Mouse (Mus musculus) right cerebral cortex, postnatal 14 days (tissue): Measurements from ENCODE around the gene Lpcat4.

Source experiments
- DNase-seq: peaks from one replicate; pipeline ENCODE4 v3.0.0; 2022

The Lpcat4 gene

DNA sequence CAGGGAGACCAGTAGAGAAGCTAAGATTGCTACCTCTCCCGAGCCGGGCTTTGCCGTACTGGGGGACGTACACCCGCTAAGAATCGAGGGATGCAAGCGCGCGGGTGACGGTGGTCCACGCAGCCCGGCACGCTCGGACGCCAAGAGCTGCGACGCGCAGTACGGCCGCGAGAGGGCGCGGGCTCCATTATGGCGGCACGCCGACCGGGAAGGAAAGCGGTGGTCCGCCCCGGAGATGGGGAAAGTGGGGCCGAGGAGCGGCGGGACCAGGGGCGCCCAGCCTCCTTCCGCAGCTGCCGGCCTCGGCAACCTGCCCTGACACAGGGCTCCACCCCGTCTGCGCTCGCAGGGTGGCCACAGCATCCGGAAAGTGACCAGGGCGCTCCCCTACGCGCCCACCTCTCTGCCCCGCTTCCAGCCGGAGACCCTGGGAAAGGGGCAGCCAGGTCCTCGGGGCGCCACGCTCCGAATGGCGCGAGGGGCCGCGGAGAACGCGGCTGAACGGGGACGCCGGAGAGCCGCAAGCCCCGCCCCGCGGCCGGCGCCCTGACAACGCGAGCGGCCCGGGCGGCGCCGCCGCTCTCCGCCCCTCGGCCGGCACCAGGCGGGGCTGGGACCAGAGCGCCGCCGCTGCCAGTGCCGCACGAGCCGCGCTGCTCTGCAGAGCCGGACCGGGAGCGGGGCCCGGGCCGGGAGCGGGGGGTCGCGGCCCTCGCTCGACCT lies at the start of gene Lpcat4:
Lpcat4 (plus strand) TSS at position 257 of the 723 bp plus-strand sequence.
- DNase-seq: peak; percentile 94

DNA sequence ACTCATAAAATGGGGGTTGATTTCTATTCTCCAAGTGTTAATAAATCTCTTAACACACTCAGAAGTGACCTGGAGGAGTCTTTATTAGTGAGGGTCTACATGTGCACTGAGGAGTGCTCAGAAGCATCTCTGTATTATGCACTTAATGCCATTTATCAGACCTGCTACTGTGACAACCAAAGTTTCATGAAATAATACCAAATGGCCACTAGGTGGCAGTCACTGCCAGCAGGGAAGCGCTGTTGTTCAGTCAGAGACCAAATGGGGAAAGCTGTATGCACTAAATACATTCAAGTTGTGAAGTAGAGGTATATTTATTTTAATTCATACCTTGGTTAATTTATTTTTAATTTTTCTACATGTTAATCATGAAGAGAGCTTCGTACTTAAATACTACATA lies 42.4 kb upstream of the Lpcat4 start:
- peak; percentile 10 for DNase-seq

DNA sequence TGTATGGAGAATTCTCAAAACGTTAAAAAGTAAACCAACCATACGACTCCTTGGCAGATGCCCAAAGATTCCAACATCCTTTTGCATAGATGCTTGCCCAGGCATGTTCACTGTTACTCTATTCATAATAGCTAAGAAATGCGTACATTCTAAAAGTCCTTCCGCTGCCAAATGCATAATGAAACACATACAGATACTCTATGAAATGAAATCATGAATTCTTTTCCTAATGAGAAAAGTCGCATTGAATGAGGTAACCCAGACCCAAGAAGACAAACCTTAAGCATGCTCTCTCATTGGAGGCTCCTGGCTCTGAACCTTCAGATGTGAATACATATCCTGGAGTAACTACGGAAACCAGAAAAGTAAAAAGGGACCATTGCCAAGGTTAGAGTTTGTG lies 36.2 kb upstream of the Lpcat4 start:
- DNase-seq: no peak

DNA sequence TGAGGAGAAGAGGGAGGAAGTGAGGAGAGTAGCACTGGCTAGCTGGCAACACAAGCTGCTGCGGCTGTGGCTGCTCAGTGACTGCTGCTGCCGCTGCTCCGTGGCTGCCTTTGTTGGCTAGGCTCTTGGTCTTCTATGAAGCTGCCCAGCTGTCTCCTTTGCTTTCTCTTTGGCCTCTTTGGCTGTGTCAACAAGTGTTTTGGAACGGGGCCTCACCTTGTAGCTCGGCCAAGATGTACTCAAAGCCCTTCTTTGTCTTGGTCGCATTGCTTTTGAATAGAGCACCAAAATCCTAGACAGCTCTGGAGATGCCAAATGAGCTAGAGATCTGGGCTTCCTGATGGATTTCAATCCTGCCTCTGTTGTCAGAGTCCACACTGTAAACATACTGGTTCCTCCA lies 29.1 kb upstream of the Lpcat4 start:
- DNase-seq: peak; percentile 42

DNA sequence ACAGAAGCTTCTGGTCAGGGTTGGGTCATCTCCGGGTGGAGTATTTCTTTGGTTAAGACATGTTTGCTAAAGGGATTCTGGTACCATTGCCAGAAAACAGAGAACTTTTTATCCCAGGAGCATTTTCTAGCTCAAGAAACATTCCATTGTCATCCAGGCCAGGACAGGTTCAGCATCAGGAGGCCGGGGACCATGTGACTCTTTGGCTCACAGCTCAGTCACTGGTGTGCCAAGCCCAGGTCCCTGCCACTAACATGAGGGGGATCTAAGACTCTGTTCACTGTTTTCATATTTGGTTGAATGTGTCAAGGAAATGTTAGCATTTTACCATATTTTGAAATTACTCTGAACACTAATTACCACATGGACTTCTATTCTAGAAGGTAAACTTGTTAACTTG lies 28.6 kb upstream of the Lpcat4 start:
- DNase-seq: no peak

DNA sequence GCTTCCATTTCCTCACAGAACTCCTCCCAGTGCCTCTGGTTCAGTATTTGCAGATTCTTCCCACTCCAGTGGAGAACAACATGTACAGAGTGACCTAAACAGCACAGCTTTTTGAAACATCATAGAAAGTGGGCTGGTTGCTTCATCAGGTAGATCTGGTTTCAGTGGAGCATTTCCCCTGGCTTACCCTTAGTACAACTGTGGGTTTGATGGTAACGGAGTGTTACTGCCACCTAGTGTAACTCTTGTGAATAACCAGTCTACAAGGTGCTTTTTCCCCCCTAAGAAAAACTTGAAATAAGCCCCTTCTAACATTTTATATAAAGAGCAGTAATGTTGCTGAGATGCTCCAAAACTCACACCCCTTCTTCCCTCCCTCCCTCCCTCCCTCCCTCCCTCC lies 23.3 kb upstream of the Lpcat4 start:
- DNase-seq: no peak

DNA sequence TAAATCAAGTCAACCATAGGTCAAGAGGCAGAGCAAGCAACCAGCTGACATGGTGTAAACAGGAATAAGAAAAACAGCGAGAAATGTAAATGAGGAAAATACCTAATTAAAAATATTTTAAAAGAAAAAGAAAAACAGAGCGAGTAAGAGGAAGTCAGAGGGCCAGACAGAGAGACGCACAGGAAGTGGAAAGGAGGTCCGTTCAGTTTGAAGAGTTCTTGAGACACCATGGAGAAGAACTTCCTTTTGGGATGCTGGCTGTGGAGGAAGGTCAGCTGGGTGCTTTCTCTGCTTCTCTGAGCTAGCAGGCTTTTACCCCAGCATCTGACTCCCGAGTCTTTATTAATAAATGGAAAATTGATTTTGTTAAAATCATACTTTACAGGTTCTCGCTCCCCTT lies 21.7 kb upstream of the Lpcat4 start:
- no peak for DNase-seq

DNA sequence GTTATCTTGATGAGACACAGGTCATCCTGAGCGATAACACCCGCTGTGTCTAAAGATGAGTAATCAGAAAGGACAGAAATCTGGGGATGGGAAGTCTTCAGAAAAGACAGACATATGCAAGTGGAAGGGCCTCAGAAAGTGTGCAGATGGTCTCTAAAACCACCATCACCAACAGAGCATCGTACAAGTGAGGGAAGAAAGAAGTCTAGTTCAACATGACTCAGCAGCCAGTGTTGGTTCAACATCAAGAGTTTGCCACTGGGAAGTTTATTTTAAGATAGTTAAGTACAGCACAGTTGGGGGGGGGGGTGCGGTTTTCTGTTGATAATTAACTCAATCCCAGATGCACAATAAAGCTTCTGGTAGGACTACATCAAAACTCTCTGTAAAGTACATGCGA lies 18.4 kb upstream of the Lpcat4 start:
- DNase-seq: no peak

DNA sequence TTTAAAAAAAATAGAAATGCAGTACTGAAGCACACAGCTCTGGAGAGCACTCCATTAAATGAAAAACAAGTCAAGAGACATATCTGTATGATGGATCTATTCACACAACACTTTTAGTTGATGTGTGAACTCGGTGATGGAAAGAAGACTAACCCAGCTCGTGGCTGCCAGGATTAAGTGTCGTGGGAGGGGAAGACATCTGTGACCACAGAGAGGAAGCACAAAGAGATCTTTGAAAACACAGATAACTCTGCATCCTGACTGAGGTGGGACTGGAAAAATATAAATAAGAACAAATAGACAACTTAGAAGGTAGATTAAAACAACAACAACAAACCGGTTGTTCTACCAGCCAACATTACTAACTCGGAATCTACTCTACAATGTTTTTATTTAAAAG lies 16.7 kb upstream of the Lpcat4 start:
- DNase-seq: no peak

DNA sequence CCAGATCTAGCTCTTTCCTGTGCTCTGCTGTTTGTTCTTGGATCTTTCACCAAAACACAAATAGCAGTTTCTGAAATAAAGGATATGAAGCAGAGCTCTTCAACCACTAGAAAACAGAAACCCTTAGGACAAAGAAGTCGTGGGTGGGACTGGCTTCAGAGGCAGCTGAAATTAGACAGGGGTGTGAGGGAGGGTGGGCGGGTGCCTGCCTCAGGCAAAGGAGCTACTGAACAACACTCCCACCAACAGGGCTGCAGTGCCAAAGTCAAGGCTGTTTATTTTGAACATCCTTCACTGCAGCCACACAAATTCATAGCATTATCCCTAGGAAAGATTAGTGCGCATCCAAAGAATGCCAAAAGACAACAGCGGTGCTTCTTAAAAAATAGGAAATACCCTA lies 14.9 kb upstream of the Lpcat4 start:
- DNase-seq: no peak

DNA sequence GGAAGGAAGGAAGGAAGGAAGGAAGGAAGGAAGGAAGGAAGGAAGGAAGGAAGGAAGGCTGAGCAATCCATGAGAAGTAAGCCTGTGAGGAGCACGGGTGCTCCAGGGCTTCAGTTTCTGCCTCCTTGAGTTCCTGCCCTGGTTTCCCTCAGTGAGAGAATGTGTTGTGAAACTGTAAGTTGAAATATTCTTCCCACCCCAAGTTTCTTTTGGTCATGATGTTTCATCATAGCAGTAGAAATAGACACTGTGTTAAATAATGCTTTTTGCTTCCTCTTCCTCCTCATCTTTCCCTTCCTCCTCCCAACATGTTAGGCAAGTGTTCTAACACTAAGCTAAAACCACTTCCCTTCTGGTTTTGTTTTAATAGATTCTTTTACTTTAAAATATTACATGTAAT lies 6.6 kb upstream of the Lpcat4 start:
- DNase-seq: no peak

DNA sequence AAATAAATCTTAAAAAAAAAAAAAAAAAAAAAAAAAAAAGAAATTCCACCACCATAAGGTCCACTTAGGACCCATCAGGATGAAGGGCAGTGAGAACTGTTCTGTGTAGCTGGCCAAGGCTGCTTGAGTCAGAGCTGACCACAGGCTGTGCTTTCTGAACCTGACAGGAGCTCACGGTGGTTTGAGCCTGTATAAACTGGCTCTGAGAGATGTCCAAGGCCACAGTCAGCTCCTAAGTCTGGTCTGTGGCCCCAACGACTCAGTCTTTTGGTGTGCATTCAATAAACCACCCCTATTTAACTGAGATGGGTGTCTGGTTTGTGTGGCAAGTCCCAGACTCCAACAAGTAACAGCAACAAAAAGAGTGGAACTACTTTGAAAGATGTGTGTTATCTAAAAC lies 2.6 kb upstream of the Lpcat4 start:
- DNase-seq: no peak

DNA sequence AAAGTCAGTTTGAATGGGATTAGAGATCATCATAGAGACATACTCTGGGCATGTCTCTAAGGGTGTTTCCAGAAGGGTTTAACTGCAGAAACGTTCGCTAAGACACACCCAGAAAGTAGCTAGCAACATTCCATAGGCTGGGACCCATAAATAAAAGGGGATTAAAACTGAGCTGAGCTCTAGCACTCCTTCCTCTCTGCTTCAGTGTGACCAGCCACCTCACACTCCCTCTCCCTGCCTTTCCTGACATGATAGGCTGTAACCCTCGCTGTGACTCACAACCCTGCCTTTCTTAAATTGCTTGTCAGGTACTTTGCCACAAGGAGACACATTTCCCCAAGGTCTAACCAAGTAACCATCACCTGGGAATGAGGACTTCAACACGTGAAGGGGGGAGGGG lies 1.3 kb upstream of the Lpcat4 start:
- no peak for DNase-seq

DNA sequence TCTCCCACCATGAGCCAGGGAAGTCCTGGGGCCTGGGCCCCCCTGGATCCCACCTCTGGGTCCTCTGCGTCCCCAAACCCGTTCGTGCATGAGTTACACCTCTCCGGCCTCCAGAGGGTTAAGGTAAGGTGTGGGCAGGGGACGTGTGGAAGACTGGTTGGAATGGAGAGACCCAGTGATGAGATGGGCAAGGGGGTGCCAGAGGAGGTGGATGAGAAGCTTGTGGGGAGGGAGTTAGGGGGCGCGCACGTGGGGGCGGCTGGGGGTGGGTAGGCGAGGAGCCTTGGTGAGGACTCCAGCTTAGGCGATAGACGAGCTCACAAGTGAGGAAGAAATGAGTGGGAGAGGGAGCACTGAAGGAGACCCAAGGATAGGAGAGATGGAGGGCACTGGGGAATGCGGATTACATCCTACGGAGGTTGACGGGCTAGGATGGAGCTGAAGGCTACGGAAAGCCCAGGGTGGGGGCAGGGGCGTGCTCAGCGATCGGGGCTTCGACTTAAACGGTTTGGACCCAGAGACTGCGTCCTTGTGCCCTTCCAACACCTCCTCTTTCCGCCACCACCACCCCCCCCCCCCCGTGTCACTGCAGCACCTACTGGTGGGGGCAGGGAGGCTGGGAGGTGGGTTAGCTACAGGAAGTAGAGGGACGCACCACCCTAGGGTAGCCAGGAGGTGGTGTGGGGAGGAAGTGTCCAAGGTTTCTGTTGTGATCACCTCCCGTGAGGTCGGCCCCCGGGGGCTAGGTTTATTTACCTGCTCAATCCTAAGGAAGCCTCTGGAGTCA lies 860 bp downstream of the Lpcat4 start:
- peak; percentile 51 for DNase-seq

DNA sequence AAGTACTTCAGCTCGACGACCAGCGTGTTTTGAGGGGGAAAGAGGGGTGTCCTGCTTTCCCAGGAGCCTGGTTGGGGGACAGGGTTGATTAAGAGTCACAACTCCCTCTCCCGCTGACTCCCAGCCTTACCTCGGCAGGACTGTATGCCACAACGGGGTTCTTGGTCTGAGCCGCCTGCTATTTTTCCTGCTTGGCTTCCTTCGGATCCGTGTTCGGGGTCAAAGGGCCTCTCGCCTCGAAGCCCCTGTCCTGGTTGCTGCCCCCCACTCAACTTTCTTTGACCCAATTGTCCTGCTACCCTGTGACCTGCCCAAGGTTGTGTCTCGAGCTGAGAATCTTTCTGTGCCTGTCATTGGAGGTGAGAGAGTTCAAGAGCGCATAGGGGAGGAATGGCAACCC lies 2.5 kb downstream of the Lpcat4 start:
- DNase-seq: no peak

DNA sequence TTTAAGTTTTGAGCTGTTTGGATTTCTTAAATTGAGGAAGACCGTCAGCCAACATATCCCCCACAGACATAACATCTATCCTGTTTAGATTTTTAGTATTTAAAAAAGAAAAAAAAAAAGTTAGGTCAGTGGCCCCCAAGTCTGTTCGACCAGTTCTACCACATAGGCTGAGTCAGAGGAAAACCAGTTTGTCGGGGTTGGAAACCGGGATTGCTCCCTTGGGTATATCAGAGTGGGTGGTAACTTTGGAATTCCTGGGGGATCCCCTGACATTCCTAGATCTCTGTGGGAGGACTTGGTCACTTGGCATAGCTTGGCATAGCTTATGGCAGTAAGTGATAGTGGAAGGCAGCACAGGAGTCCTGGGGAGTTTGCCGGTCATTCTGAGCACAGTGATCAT lies 6.0 kb downstream of the Lpcat4 start:
- DNase-seq: no peak

DNA sequence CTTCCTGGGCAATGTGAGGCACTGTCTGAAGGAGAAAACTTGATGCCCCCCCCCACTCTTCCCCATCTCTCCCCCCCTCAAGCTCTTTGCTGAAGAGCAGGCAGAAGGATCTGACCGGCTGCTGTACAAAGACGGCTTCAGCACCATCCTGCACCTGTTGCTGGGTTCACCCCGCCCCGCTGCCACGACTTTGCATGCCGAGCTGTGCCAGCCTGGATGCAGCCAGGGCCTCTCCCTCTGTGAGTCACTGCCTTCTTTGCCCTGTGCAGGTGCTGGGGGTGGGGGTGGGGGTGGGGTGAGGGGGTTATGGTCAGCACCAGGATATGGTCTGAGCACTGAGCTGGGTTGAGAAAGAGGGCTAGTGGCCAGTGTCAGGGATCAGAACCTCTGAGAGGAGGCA lies 6.9 kb downstream of the Lpcat4 start:
- no peak for DNase-seq

DNA sequence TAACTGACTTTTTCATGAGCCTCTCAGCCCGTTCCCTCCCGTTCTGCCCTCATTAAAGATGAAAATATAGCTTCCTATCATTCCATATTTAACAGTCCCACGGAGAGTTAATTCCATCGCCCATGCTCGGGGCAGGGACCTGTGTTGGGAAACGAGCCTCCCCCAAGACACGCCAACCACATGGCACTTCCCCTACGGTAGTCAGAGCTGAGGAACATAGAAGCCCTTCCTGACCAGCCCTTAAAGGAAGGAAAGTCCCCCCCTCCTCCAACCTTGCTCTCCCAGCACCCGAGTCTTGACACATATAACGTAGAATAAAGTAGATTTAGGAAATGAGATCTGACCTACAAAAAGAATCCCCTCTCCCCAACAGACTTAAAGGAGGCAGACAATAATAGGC lies 8.1 kb downstream of the Lpcat4 start:
- DNase-seq: no peak

DNA sequence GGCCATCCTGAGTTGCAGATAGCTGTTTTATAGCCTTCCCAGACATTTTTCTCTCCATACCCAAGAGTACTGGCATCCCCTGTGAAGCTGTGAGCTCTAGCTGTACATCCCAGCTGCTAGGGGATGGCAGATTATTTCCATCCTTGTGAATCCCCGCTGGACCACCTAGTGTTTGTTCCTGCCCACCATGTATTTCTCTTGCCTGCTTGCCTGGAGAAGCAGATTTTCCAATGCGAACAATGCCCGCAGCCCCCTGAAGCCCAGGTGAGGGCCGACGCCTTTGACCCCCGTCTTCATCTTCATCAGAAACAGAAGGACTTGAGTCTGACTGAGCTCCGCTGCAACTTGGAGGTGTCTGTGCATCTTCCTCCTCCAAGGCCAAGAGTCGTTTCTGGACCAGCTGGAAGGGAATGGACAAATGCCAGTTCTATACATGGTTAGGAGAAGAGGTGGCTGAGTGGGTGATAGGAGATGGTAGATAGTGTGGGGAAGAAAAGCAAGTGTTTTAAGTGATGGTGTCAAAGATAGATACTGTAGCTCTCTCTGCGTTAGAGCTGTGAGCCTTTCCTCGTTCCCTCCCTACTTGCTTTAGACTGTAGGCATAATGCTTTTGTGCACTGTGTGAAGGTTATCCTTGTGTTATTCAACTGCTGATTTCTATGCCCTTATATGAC lies 10.6 kb downstream of the Lpcat4 start:
- no peak for DNase-seq

DNA sequence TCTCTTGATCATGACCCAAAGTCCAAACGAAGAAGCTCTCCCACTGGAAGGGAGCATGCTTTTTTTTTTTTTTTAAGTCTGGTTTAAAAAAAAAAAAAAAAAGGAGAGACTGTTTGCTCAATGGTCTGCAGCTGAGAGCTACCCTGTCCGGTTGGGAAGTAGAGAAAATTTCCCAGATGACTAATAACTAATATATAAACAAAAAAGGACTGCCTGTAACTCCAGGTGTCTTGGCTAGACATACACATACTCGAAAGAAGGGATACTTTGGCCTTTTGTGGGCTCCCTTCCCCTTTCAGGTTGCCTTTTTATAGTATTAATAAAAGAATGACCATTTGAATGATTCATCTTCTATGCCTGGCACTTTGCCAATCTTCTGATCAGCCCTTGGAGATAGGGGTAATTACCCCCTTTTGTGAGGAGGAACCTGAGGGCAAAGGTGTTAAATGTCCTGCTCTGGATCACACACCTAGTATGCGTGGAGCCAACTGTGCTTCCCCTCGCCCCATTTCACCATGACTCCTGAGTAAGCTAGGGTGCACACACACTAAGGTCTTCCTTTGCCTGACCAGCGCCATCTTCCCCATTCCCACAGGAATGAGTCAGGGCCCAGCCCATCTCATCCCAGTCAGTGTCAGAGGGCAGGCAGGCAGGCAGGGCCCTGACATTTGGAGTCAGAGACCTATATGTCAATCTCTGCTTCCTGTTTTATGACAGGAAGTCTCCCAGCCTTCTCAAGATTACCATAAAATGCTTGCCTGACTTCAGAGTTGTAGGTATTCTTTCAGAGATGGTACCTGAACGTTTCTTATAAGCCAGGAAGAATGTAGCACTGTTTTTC lies 15.6 kb downstream of the Lpcat4 start:
- no peak for DNase-seq

DNA sequence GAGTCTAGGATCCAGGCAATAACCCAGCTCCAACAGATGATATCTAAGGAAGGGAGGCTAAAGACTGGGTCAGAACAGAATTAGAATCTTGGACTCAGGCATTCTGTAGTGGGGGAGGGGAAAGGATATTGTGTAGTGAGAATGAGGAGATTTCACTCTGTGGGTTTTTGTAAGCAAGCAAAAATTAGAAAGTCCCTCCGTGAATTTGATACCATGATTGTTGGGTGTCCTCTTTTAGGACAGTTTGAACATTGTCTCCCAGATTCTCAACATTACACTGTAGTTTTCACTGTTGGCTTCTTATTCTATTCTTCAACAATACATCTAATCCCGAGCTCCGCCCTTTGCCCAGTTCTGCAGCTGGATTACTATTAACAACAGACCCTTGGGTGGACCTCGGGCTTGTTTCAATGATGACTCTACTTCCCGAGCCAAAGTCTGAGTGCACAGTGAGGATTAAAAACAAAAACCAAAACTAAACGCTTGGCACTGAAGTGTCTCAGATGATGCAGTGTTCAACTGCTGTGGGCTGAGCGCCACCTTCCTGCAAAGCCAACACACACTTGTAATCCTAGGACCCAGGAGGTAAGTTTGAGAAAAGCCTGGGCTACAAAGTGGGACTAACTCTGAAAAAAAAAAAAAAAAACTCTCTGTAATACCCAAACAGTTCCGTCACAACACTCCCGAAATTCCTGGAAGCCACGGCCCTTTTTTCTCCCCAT lies 20.1 kb downstream of the Lpcat4 start, which contains the start of gene Nutm1:
Nutm1 (minus strand) TSS at position 51 of the 722 bp plus-strand sequence.
- DNase-seq: no peak
